In genomic region chr11:30211663-30212416, GRCm38 (mm10) we compare ENCODE assay signal across 10 mouse cellular contexts. TPM values are rescaled to one million over a fixed set of nuclear protein-coding genes. Genes with fewer than 3 reads are reported as not detected.
DNase-seq lines count a peak whose midpoint lies in the region; ATAC-seq and TF ChIP-seq lines count a peak whose summit lies in the region.
"Had no signal": no experiment of that assay in that cellular context is flagged by ENCODE, and none has a peak within 500 bp of the region (broad histone marks: within the 10 kb centered on the region; RNA-seq: fewer than 3 reads in every experiment).

No protein-coding gene starts in this region.

- peaks cover 32% of the 10 kb centered on the region for H3K4me1 ChIP-seq in heart, adult 2 months (ENCODE audit: control insufficient read depth, insufficient read depth, low read length)
- peaks cover 5% of the 10 kb centered on the region; the same call in 1 of the 2 replicates for H3K4me1 ChIP-seq in lung, postnatal 0 days (ENCODE audit: insufficient read depth, low read depth, low read length)
- H3K4me1 ChIP-seq in lung, adult 2 months (ENCODE audit: control insufficient read depth, insufficient read depth, low read length): peaks cover 37% of the 10 kb centered on the region
- peaks cover 7% of the 10 kb centered on the region for H3K4me1 ChIP-seq in stomach, postnatal 0 days (replicated peaks; ENCODE audit: control insufficient read depth, insufficient read depth)

- H3K4me3 ChIP-seq in heart, adult 2 months: no peak overlapping the region
- H3K4me3 ChIP-seq in lung, postnatal 0 days (ENCODE audit: low read depth, low read length): no peak overlapping the region
- H3K4me3 ChIP-seq in lung, adult 2 months (replicated peaks; ENCODE audit: extremely low read depth, low read depth, low read length): no peak overlapping the region
- no peak overlapping the region for H3K4me3 ChIP-seq in stomach, postnatal 0 days (ENCODE audit: low read depth, low read length)
- H3K4me3 ChIP-seq: neural tube, embryonic 12.5 days had no signal

- no peaks in the 10 kb centered on the region for H3K9me3 ChIP-seq in lung, postnatal 0 days (ENCODE audit: low read length)
- no peaks in the 10 kb centered on the region for H3K9me3 ChIP-seq in stomach, postnatal 0 days (ENCODE audit: control insufficient read depth, low read length)
- H3K9me3 ChIP-seq: neural tube, embryonic 12.5 days had no signal

- peak; percentile 18; the same call in 1 of the 2 replicates for ATAC-seq in lung, postnatal 0 days
- ATAC-seq in stomach, postnatal 0 days (ENCODE audit: low FRiP score, low TSS enrichment): peak; percentile 22; the same call in 1 of the 2 replicates

- DNase-seq in heart, adult 2 months: peak in 1 of 2 experiments; percentile 31
- DNase-seq in heart, adult 8-10 months (ENCODE audit: low spot score): no peak
- DNase-seq in lung, postnatal 0 days (ENCODE audit: low spot score): no peak
- DNase-seq in lung, adult 2 months: no peak
- peak; percentile 39 to 49 for DNase-seq in heart, postnatal 10 days
- DNase-seq in stomach, postnatal 0 days (ENCODE audit: low spot score): no peak
- DNase-seq in cerebellum, postnatal 14 days: no peak
- DNase-seq in spleen, adult 18-20 months: no peak
- DNase-seq: cerebellum, postnatal 25 days had no signal

- no peak overlapping the region for H3K4me2 ChIP-seq in lung, postnatal 0 days (replicated peaks; ENCODE audit: low read depth, low read length)
- no peak overlapping the region for H3K4me2 ChIP-seq in stomach, postnatal 0 days (replicated peaks; ENCODE audit: low read depth)
- H3K4me2 ChIP-seq: neural tube, embryonic 12.5 days had no signal

- H3K27ac ChIP-seq in heart, adult 2 months: peak overlapping the region; percentile 62
- H3K27ac ChIP-seq in lung, postnatal 0 days (ENCODE audit: low read length): peak overlapping the region; percentile 2; the same call in 1 of the 2 replicates
- H3K27ac ChIP-seq in stomach, postnatal 0 days (replicated peaks): peak overlapping the region; percentile 31; the same call in 1 of the 2 replicates
- H3K27ac ChIP-seq: neural tube, embryonic 12.5 days had no signal

- 15% methylated on average over 5 of the region's 5 CpGs for WGBS in heart, adult 2 months
- 48% methylated on average over 5 of the region's 5 CpGs for WGBS in lung, postnatal 0 days
- 25% methylated on average over 5 of the region's 5 CpGs for WGBS in lung, adult 2 months
- WGBS in stomach, postnatal 0 days: 41% methylated on average over 5 of the region's 5 CpGs

- H3K36me3 ChIP-seq in heart, adult 2 months (ENCODE audit: control insufficient read depth, insufficient read depth, low read length): peaks cover 87% of the 10 kb centered on the region
- H3K36me3 ChIP-seq in lung, postnatal 0 days (ENCODE audit: insufficient read depth, low read length): peaks cover 7% of the 10 kb centered on the region; the same call in 1 of the 2 replicates
- no peaks in the 10 kb centered on the region for H3K36me3 ChIP-seq in stomach, postnatal 0 days (ENCODE audit: control insufficient read depth, insufficient read depth, low read length)
- H3K36me3 ChIP-seq: neural tube, embryonic 12.5 days had no signal

- H3K9ac ChIP-seq in heart, adult 2 months (ENCODE audit: low read depth, low read length): no peak overlapping the region
- H3K9ac ChIP-seq in lung, postnatal 0 days (replicated peaks; ENCODE audit: low read depth): no peak overlapping the region
- H3K9ac ChIP-seq in stomach, postnatal 0 days (ENCODE audit: low read length): no peak overlapping the region
- H3K9ac ChIP-seq: neural tube, embryonic 12.5 days had no signal

- TF ChIP-seq CTCF in heart, adult 2 months (IDR thresholded peaks at IDR 0.05): no peak
- no peak for TF ChIP-seq CTCF in lung, postnatal 0 days (IDR thresholded peaks at IDR 0.05)
- no peak for TF ChIP-seq CTCF in lung, adult 2 months (IDR thresholded peaks at IDR 0.05; ENCODE audit: insufficient read depth, low read length)
- no peak for TF ChIP-seq CTCF in stomach, postnatal 0 days (IDR thresholded peaks at IDR 0.05; ENCODE audit: low read depth)

- H3K79me2 ChIP-seq in heart, adult 2 months (replicated peaks; ENCODE audit: control insufficient read depth, insufficient read depth, low read length): peaks cover 12% of the 10 kb centered on the region

- TF ChIP-seq POLR2A in heart, adult 2 months (IDR thresholded peaks at IDR 0.05; ENCODE audit: insufficient read depth, low read depth, low read length): no peak
- no peak for TF ChIP-seq POLR2A in lung, adult 2 months (IDR thresholded peaks at IDR 0.05; ENCODE audit: borderline replicate concordance, extremely low read depth, low read depth, low read length)

- H3K27me3 ChIP-seq in heart, adult 2 months (ENCODE audit: control insufficient read depth, insufficient read depth, low read length): no peaks in the 10 kb centered on the region
- no peaks in the 10 kb centered on the region for H3K27me3 ChIP-seq in lung, postnatal 0 days (replicated peaks; ENCODE audit: insufficient read depth, low read length)
- H3K27me3 ChIP-seq in stomach, postnatal 0 days (ENCODE audit: control insufficient read depth, insufficient read depth, low read length): no peaks in the 10 kb centered on the region
- H3K27me3 ChIP-seq: neural tube, embryonic 12.5 days had no signal

- intact Hi-C loops in heart, adult 2 months (cut with DNase I): loop anchor here (2.0 kb wide), 1 partner anchor 45 kb away; no protein-coding TSS in a partner anchor
- intact Hi-C loops in heart, postnatal 10 days (cut with DNase I): no loop called here

- TF ChIP-seq EP300 in heart, adult 2 months (IDR thresholded peaks at IDR 0.05; ENCODE audit: insufficient read depth, low read depth, low read length): 0 out of 2 replicates have a peak, but pooled peaks have one; percentile 4
- 0 out of 2 replicates have a peak, but pooled peaks have one; percentile 21 for TF ChIP-seq EP300 in lung, postnatal 0 days (IDR thresholded peaks at IDR 0.05)
- no peak for TF ChIP-seq EP300 in stomach, postnatal 0 days (optimal IDR thresholded peaks at IDR 0.05)

RNA-seq across cellular contexts. Expression of gene Sptbn1, which starts 56.1 kb away (rescaled TPM):
- total RNA-seq in heart, adult 2 months (2021): 100 to 1,000 TPM; 509 to 570 TPM
- polyA plus RNA-seq in heart, adult 2 months (2012; rRNA removed): 169 and 246 TPM in 2 replicates
- 100 to 1,000 TPM; 542 to 588 (median 572) TPM for total RNA-seq in heart, adult 8-10 months (2022)
- polyA plus RNA-seq in lung, postnatal 0 days (2015; fragmentation: Nextera tagmentation; extraction: Ambion mirVana): 220 and 256 TPM in 2 replicates
- 222 and 294 TPM in 2 replicates for polyA plus RNA-seq in lung, adult 2 months (2012; rRNA removed)
- total RNA-seq in heart, postnatal 10 days (2021): 100 to 1,000 TPM; 571 to 593 TPM
- polyA plus RNA-seq in stomach, postnatal 0 days (2015; fragmentation: Nextera tagmentation; extraction: Ambion mirVana): 57.2 and 57.4 TPM in 2 replicates

Comparison
In these comparisons a context has a peak if more than half of its experiments do, and no peak if none do; other contexts are left out.
1. DNase-seq: peak in heart, postnatal 10 days (2 of 2); none in heart, adult 8-10 months (single experiment), lung, postnatal 0 days (single experiment), lung, adult 2 months (single experiment), stomach, postnatal 0 days (single experiment), cerebellum, postnatal 14 days (0 of 2) and spleen, adult 18-20 months (0 of 2).
2. H3K27ac ChIP-seq: peak in every context shown above with its lines; median percentile 62 in heart, adult 2 months; 31 in stomach, postnatal 0 days; 2 in lung, postnatal 0 days.